Mouse (Mus musculus): ENCODE results near the gene Sds. TPM values are rescaled to one million over a fixed set of nuclear protein-coding genes. Genes with fewer than 3 reads are reported as not detected.

The Sds gene
- polyA plus RNA-seq (2015; fragmentation: Nextera tagmentation; extraction: Ambion mirVana): not detected in 2 replicates

DNA sequence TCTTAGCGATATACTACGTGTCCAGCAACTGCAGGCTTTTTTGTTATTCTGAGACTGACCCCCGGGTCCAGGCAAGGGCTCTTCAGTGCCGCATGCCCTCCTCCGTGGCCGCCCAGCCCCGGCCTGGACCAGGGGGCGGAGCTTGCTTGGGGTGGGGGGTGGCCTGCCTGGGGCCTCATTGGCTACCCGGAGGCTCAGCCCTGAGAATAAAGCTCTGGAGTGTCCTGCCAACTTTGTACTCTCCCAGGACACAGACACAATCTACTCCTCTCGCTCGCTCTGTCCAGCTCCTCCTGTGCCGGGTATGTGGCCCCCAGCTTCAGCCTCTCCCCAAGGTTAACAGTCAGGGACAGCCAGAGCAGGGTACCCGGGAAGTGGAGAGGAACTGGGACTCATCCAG, at the start of gene Sds:
Gene Sds (plus strand): TSS at position 231 of the 400 bp plus-strand sequence.
- 7% methylated on average over 13 of the region's 13 CpGs for whole genome bisulfite sequencing
- Histone ChIP-seq H3K36me3 (no peaks in the 10 kb centered on the region), H3K27me3 (no peaks in the 10 kb centered on the region), H3K27ac (no peak within 1 kb of the TSS), H3K4me2 (no peak within 1 kb of the TSS), H3K9me3 (no peaks in the 10 kb centered on the region), H3K4me1 (no peaks in the 10 kb centered on the region), H3K4me3 (no peak within 1 kb of the TSS), H3K9ac (no peak within 1 kb of the TSS)
- ATAC-seq (ENCODE audit: borderline replicate concordance, extremely low read depth, low FRiP score, low TSS enrichment): no peak

DNA sequence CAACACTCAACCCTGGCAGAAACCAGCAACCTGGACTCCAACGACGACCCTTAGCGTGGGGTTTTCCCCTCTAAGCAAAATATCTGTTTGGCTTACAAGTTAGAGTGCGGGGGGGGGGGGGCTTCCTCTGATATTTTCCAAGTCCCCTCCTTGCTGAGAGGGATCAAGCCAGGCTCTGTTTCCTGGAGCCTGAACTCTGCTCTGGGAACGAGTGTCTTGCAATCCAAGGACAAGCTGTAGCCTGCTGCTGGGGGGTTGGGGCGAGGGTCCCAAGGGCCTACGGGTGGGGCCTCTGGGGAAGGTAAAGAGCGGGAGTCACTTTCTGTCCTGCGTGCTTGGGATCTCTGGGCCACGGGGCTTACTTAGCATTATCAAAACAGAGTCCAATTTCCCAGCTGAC, 49.8 kb upstream of the Sds start:
- no peak overlapping the region for H3K9ac ChIP-seq
- no peaks in the 10 kb centered on the region for H3K36me3 ChIP-seq
- peaks cover 98% of the 10 kb centered on the region for H3K27me3 ChIP-seq
- no peak overlapping the region for H3K4me3 ChIP-seq
- H3K9me3 ChIP-seq: no peaks in the 10 kb centered on the region
- no peak overlapping the region for H3K27ac ChIP-seq
- no peak for ATAC-seq (ENCODE audit: borderline replicate concordance, extremely low read depth, low FRiP score, low TSS enrichment)
- 2% methylated on average over 10 of the region's 10 CpGs for WGBS
- H3K4me1 ChIP-seq: peaks cover under 1% of the 10 kb centered on the region; the same call in 1 of the 2 replicates
- no peak overlapping the region for H3K4me2 ChIP-seq

DNA sequence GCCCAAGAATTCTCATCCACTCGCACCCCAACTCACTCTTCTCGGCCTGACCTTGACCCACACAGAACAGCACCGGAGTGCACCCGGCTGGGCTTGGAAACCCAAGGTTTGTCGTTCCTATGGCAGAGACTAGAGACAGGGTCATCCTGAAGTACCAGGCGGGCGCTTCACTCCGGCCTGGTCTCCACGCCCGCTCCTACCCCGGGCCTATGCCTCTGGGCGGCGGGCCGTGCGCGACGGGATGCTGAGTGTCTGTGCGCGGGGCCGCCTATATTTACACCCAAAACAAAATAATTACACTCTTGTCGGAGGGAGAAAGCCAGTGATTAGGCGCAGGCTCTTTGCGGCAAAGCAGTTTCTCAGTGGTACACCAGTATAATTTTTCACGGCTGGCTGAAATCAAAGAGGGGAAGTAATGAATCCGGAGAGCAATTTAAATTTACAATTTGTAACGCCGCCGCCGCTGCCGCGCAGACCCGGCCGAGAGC, 48.8 kb upstream of the Sds start:
- no peaks in the 10 kb centered on the region for H3K9me3 ChIP-seq
- ATAC-seq (ENCODE audit: borderline replicate concordance, extremely low read depth, low FRiP score, low TSS enrichment): no peak
- H3K9ac ChIP-seq: no peak overlapping the region
- no peak overlapping the region for H3K4me3 ChIP-seq
- no peaks in the 10 kb centered on the region for H3K36me3 ChIP-seq
- no peak overlapping the region for H3K27ac ChIP-seq
- no peak overlapping the region for H3K4me2 ChIP-seq
- H3K4me1 ChIP-seq: peaks cover 4% of the 10 kb centered on the region; the same call in 1 of the 2 replicates
- under 1% methylated on average over 33 of the region's 33 CpGs for WGBS
- peaks cover 98% of the 10 kb centered on the region for H3K27me3 ChIP-seq

DNA sequence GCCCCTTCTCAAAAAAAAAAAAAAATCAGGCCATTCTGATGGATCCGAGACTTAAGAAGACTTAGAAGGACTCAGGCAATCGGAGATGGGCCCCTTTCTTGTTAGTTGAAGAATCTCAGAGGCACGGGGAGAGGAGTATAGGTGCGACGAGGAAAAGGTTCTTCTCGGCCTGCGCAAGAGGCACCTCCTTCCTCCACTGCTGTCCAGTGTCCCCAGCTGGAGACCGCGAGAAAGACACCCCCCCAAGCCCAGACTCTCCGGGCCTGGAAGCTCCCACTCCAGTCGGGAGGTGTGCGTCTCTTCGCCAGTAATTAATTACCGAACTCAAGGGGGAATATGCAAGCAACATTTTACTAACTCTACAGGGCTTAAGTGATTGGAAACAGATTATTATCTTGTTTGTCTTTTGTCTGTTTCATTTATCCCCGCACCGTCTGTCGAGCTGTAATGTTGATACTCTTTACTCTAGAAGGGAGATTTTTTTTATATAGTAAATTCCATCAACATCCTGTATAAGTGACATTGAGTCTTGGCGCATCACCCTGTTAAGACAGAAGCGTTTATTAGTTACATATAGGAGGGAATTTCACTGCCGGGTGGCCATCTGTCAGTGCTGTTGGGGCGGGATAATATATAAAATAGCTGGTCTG, 48.0 kb upstream of the Sds start:
- Histone ChIP-seq H3K9ac (no peak overlapping the region), H3K4me2 (no peak overlapping the region), H3K9me3 (no peaks in the 10 kb centered on the region), H3K4me3 (no peak overlapping the region), H3K36me3 (no peaks in the 10 kb centered on the region), H3K27ac (no peak overlapping the region), H3K27me3 (peaks cover 98% of the 10 kb centered on the region), H3K4me1 (peaks cover 4% of the 10 kb centered on the region; the same call in 1 of the 2 replicates)
- no peak for ATAC-seq (ENCODE audit: borderline replicate concordance, extremely low read depth, low FRiP score, low TSS enrichment)
- WGBS: under 1% methylated on average over 21 of the region's 21 CpGs

DNA sequence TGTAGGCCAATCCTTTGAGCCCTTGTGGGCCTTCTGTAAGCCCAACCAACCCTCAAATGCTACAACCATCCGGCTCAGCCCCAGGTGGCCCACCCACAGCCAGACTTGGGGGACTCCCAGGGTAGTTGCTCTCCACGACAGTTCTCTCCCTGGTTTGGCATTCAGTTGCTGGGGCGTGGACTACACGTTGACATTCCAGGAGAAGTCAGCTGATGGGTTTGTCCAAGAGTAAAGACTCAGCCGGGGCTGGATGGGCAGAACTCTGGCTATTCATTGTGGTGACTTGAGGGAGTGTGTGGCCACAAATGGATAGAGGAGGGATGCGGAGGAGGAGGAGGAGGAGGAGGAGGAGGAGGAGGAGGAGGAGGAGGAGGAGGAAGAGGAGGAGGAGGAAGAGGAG, 47.3 kb upstream of the Sds start:
- ATAC-seq (ENCODE audit: borderline replicate concordance, extremely low read depth, low FRiP score, low TSS enrichment): no peak
- no peak overlapping the region for H3K4me3 ChIP-seq
- no peak overlapping the region for H3K9ac ChIP-seq
- H3K27ac ChIP-seq: no peak overlapping the region
- peaks cover 4% of the 10 kb centered on the region; the same call in 1 of the 2 replicates for H3K4me1 ChIP-seq
- no peaks in the 10 kb centered on the region for H3K36me3 ChIP-seq
- WGBS: 3% methylated on average over 5 of the region's 6 CpGs
- no peaks in the 10 kb centered on the region for H3K9me3 ChIP-seq
- peaks cover 98% of the 10 kb centered on the region for H3K27me3 ChIP-seq
- no peak overlapping the region for H3K4me2 ChIP-seq

DNA sequence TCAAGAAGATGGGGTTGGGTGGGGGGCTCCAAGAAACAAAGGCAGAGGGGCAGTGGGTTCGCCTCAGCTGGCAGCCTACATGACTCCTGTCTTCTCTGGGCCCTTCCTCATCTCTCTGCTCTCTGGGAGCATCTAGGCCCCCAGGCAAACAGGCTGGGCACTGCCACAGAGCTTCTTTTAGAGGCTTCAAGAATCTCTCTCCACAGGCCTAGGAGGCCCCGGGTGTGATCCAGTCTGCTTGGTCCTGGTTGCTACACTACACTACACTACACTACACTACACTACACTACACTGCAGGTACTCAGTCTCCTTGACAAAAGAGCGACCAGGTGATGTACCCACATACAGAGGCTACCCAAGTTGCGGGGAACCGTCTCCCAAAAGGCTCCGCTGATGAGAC, 46.6 kb upstream of the Sds start:
- no peaks in the 10 kb centered on the region for H3K9me3 ChIP-seq
- no peak overlapping the region for H3K4me3 ChIP-seq
- no peak for ATAC-seq (ENCODE audit: borderline replicate concordance, extremely low read depth, low FRiP score, low TSS enrichment)
- H3K4me1 ChIP-seq: peaks cover 4% of the 10 kb centered on the region; the same call in 1 of the 2 replicates
- H3K36me3 ChIP-seq: no peaks in the 10 kb centered on the region
- H3K27me3 ChIP-seq: peaks cover 98% of the 10 kb centered on the region
- no peak overlapping the region for H3K4me2 ChIP-seq
- no peak overlapping the region for H3K9ac ChIP-seq
- WGBS: 7% methylated on average over 6 of the region's 6 CpGs
- H3K27ac ChIP-seq: no peak overlapping the region

DNA sequence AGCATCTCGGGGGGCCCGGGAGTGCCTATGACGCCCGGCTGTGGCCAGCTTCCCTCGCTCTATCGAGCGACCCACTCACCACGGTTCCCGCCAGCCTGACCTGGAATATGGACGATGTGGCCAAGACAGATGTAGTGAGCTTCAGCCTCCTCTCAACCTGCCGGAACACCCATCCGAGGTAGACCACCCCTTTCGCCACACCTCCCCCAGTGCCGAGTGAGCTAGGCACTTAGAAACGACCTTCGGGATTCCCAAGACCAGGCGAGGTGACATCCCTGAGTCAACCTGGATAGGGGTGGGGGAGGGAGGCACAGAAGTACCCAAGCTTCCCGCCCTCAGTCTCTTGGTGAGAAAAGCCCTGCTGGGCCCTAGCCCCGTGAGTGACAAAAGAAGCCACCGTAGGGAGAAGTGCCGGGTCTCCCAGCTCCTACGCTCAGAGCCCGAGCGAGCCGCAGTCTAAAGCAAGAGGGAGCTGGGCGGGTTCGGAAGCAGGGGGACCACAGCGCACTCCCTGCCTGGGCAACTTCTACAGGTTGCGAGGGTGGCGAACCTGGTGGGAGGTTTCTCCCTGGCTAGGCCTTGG, 45.2 kb upstream of the Sds start:
- no peaks in the 10 kb centered on the region for H3K36me3 ChIP-seq
- H3K9ac ChIP-seq: no peak overlapping the region
- no peak overlapping the region for H3K27ac ChIP-seq
- no peak overlapping the region for H3K4me2 ChIP-seq
- H3K4me3 ChIP-seq: no peak overlapping the region
- 2% methylated on average over 30 of the region's 30 CpGs for whole genome bisulfite sequencing
- peaks cover 14% of the 10 kb centered on the region for H3K4me1 ChIP-seq
- H3K9me3 ChIP-seq: no peaks in the 10 kb centered on the region
- no peak for ATAC-seq (ENCODE audit: borderline replicate concordance, extremely low read depth, low FRiP score, low TSS enrichment)
- H3K27me3 ChIP-seq: peaks cover 99% of the 10 kb centered on the region

DNA sequence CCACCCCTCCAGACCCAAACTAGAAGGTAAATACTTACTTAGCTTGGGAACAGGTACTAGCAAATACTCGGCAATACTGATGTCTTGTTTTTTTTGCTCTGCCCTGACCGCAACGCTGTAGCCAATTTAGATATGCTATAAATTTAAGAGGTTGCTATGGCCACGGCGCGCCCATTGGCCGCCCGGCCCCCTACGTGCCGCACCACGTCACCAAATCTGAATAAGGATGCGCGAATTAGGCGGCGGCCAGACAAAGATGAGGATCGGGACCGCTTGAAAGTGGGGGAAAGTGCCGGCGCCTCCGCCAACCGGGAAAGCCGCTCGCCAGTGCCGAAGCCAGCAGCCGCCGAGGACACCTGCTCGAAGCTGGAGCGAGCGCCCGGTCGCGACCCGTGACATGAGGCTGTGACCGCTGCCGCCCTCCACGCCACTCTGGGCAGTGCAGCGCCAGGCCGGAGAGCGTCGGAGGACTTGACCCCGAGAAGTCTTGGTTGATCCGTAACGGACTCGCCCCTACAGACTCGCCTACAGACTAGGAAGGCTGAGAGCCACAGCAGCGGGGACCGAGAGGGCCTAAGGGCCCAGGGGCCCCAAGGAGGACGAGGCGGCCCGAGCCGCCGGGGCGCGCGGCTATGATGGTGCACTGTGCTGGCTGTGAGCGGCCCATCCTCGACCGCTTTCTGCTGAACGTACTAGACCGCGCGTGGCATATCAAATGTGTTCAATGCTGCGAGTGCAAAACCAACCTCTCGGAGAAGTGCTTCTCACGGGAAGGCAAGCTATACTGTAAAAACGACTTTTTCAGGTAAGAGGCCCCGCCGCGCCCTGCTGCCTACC, 44.5 kb upstream of the Sds start, which contains the start of gene Lhx5:
Gene Lhx5 (plus strand): TSS at position 51 of the 837 bp plus-strand sequence.
- Histone ChIP-seq H3K9me3 (no peaks in the 10 kb centered on the region), H3K4me3 (no peak within 1 kb of the TSS), H3K4me1 (peaks cover 17% of the 10 kb centered on the region), H3K27ac (no peak within 1 kb of the TSS), H3K36me3 (no peaks in the 10 kb centered on the region), H3K4me2 (no peak within 1 kb of the TSS), H3K9ac (no peak within 1 kb of the TSS), H3K27me3 (peaks cover 99% of the 10 kb centered on the region)
- no peak for ATAC-seq (ENCODE audit: borderline replicate concordance, extremely low read depth, low FRiP score, low TSS enrichment)
- under 1% methylated on average over 69 of the region's 69 CpGs for WGBS

DNA sequence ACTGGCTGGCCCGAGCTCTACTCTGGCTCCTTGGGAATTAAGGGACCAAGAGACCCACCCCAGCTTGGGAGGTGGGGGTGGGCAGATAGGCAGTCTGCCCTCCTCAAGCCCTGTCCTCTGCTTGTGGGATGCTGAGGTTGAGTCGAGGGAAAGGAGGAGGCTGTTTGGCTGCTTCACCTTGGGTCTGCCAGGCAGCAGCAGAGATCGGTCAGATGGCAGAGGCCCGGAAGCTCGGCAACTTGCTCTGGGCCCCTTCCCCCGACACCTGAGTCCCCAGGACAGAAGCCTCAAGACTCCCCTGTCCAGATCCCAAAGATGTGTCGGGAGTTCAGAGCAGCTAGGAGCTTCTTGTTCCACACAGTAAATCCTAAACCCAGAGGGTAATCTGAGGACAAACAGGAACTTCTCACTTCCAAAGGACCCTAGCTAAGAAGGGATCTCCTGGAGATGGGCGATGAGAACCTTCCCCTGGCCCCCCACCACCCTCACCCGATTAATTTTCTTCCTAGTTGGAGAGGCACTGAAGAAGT, 43.8 kb upstream of the Sds start:
- Histone ChIP-seq H3K4me2 (no peak overlapping the region), H3K36me3 (no peaks in the 10 kb centered on the region), H3K4me1 (peaks cover 17% of the 10 kb centered on the region), H3K9ac (no peak overlapping the region), H3K9me3 (no peaks in the 10 kb centered on the region), H3K27me3 (peaks cover 99% of the 10 kb centered on the region), H3K27ac (no peak overlapping the region), H3K4me3 (no peak overlapping the region)
- ATAC-seq (ENCODE audit: borderline replicate concordance, extremely low read depth, low FRiP score, low TSS enrichment): no peak
- WGBS: 2% methylated on average over 9 of the region's 9 CpGs

DNA sequence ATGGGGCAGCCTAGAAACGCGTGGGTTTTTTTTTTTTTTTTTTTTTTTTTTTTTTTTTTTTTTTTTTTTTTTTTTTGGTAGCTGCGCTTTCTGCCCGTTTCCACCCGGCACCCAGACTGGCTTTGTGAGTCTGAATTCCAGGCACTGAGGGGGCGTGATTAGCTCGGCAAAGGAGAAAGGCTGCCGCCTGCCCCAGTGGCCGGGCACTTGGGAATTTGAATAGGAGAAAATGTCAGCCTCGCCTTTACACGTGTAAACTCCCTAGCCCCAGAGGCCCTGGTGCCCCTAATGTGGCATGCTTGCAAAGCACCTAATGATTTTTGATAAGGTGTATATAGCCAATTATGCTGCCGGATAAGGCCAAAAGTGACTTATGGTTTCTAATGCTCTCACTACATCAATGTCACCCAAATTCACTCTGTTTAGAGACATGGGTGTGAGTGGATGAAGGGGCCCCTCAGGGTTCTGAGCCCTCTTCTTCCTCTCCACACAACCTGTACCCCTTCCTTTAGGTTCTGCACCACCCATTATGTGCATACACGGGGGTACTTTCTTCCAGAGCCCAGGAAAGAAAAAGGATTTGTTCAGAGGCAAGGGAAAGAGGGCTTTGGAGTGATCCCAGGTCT, 43.1 kb upstream of the Sds start:
- H3K4me2 ChIP-seq: no peak overlapping the region
- no peak overlapping the region for H3K9ac ChIP-seq
- no peaks in the 10 kb centered on the region for H3K9me3 ChIP-seq
- peaks cover 99% of the 10 kb centered on the region for H3K27me3 ChIP-seq
- no peaks in the 10 kb centered on the region for H3K36me3 ChIP-seq
- no peak overlapping the region for H3K27ac ChIP-seq
- H3K4me3 ChIP-seq: no peak overlapping the region
- peaks cover 22% of the 10 kb centered on the region for H3K4me1 ChIP-seq
- WGBS: 2% methylated on average over 12 of the region's 13 CpGs
- ATAC-seq (ENCODE audit: borderline replicate concordance, extremely low read depth, low FRiP score, low TSS enrichment): no peak

DNA sequence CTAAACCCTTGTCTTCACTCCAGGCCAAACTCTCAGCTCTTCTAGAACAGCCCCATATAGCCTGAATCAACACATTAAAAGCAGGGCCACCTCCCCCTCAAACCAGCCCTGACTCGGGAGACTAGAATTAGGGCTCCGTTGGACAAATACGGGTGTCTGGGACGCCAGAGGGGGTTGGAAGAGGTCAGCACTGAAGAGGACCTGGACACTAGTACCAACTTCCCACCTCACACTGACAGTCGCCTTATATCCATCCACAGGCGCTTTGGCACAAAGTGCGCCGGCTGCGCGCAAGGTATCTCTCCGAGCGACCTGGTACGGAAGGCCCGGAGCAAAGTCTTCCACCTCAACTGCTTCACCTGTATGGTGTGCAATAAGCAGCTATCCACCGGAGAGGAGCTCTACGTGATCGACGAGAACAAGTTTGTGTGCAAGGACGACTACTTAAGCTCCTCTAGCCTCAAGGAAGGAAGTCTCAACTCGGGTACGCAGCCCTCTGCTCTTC, 42.0 kb upstream of the Sds start:
- Histone ChIP-seq H3K27ac (no peak overlapping the region), H3K4me2 (no peak overlapping the region), H3K27me3 (peaks cover 100% of the 10 kb centered on the region), H3K9ac (no peak overlapping the region), H3K36me3 (no peaks in the 10 kb centered on the region), H3K4me3 (no peak overlapping the region), H3K4me1 (peaks cover 22% of the 10 kb centered on the region), H3K9me3 (no peaks in the 10 kb centered on the region)
- WGBS: 2% methylated on average over 21 of the region's 21 CpGs
- ATAC-seq (ENCODE audit: borderline replicate concordance, extremely low read depth, low FRiP score, low TSS enrichment): no peak

All from lung, embryonic 15.5 days (tissue).